Mouse (Mus musculus) right cerebral cortex, postnatal 10 days (tissue): Measurements from ENCODE around the gene Gdpd1.
"Not testable (repeated sequence)": the region's sequence is repeated elsewhere in the genome, so short reads cannot be mapped to it uniquely, and the experiment has no call there.

ENCODE experiments used
- DNase-seq, 2 experiments: peaks; one replicate each; pipeline ENCODE4 v3.0.0; 2021; ENCODE audit warnings: low spot score in 2 of 2

The Gdpd1 gene

GRCm38 (mm10) chr11:87073866-87074440 is at the start of gene Gdpd1:
Gene Gdpd1, minus strand, starts transcription at chr11:87074062.
- DNase-seq = peak; percentile 94 to 95

GRCm38 (mm10) chr11:87121864-87122263 is 48.0 kb upstream of the Gdpd1 start:
- DNase-seq = no peak

GRCm38 (mm10) chr11:87110172-87110909 is 36.5 kb upstream of the Gdpd1 start:
- DNase-seq = no peak

GRCm38 (mm10) chr11:87109519-87110171 is 35.8 kb upstream of the Gdpd1 start:
- DNase-seq = peak; percentile 31 to 36

- peak; percentile 99 to 100 for DNase-seq
Measured at GRCm38 (mm10) chr11:87108755-87109518, 35.1 kb upstream of the Gdpd1 start, which contains the start of gene Ska2. Gene Ska2, plus strand, starts transcription at chr11:87109234.

GRCm38 (mm10) chr11:87108409-87108754 is 34.5 kb upstream of the Gdpd1 start, which contains the start of gene Prr11:
Gene Prr11, minus strand, starts transcription at chr11:87108708.
- no peak for DNase-seq

- DNase-seq = no peak
Measured at GRCm38 (mm10) chr11:87087142-87087541, 13.3 kb upstream of the Gdpd1 start.

GRCm38 (mm10) chr11:87086290-87086984 is 12.6 kb upstream of the Gdpd1 start, which contains the start of gene Smg8:
Gene Smg8, minus strand, starts transcription at chr11:87086774.
- DNase-seq = peak; percentile 88 to 90

- DNase-seq = no peak
Measured at GRCm38 (mm10) chr11:87085461-87085860, 11.6 kb upstream of the Gdpd1 start.

- DNase-seq = no peak
Measured at GRCm38 (mm10) chr11:87083712-87084111, 9.8 kb upstream of the Gdpd1 start.

- peak; percentile 86 to 87 for DNase-seq
Measured at GRCm38 (mm10) chr11:87073343-87073865, 458 bp downstream of the Gdpd1 start.

GRCm38 (mm10) chr11:87062087-87062486 is 11.8 kb downstream of the Gdpd1 start:
- DNase-seq = no peak

- no peak for DNase-seq
Measured at GRCm38 (mm10) chr11:87060410-87060809, 13.5 kb downstream of the Gdpd1 start.

- DNase-seq = no peak
Measured at GRCm38 (mm10) chr11:87056286-87056685, 17.6 kb downstream of the Gdpd1 start.

GRCm38 (mm10) chr11:87048900-87049299 is 25.0 kb downstream of the Gdpd1 start:
- not testable (repeated sequence) for DNase-seq

GRCm38 (mm10) chr11:87046968-87047367 is 26.9 kb downstream of the Gdpd1 start:
- no peak for DNase-seq

GRCm38 (mm10) chr11:87043052-87043451 is 30.8 kb downstream of the Gdpd1 start:
- DNase-seq = no peak

GRCm38 (mm10) chr11:87039307-87039963 is 34.4 kb downstream of the Gdpd1 start:
- no peak for DNase-seq

- no peak for DNase-seq
Measured at GRCm38 (mm10) chr11:87036180-87036579, 37.7 kb downstream of the Gdpd1 start.

GRCm38 (mm10) chr11:87028212-87028611 is 45.6 kb downstream of the Gdpd1 start:
- no peak for DNase-seq
